ENCODE assay signal across 9 mouse cellular contexts in genomic region chr8:107205164-107205563, GRCm38 (mm10). TPM values are rescaled to one million over a fixed set of nuclear protein-coding genes. Genes with fewer than 3 reads are reported as not detected.
DNase-seq lines count a peak whose midpoint lies in the region; ATAC-seq and TF ChIP-seq lines count a peak whose summit lies in the region.
"Had no signal": no experiment of that assay in that cellular context is flagged by ENCODE, and none has a peak within 500 bp of the region (broad histone marks: within the 10 kb centered on the region; RNA-seq: fewer than 3 reads in every experiment).

No protein-coding gene starts in this region.

- H3K4me1 ChIP-seq in kidney, adult 2 months (ENCODE audit: control insufficient read depth, insufficient read depth, low read length) = peaks cover 5% of the 10 kb centered on the region; the same call in 1 of the 2 replicates
- peaks cover 22% of the 10 kb centered on the region for H3K4me1 ChIP-seq in kidney, embryonic 15.5 days

- H3K27ac ChIP-seq in kidney, adult 2 months (ENCODE audit: insufficient read depth, low read depth, low read length) = peak overlapping the region; percentile 90
- no peak overlapping the region for H3K27ac ChIP-seq in kidney, embryonic 15.5 days

- H3K4me2 ChIP-seq in kidney, embryonic 15.5 days = no peak overlapping the region

- TF ChIP-seq POLR2A in kidney, adult 2 months (IDR thresholded peaks at IDR 0.05; ENCODE audit: low read depth, low read length) = no peak

- H3K9me3 ChIP-seq in kidney, embryonic 15.5 days (replicated peaks) = no peaks in the 10 kb centered on the region
- H3K9me3 ChIP-seq: G1E had no signal

- peak; percentile 21 for DNase-seq in cerebellum, adult 11 months
- no peak for DNase-seq in cerebellum, adult 8-10 months
- DNase-seq in kidney, adult 2 months = no peak
- DNase-seq in right cerebral cortex, postnatal 10 days (ENCODE audit: low spot score in 2 of 2) = peak; percentile 40 to 46
- no peak for DNase-seq in right cerebral cortex, postnatal 25 days
- peak; percentile 35 for DNase-seq in testis, postnatal 14 days (ENCODE audit: low spot score)
- no peak for DNase-seq in adrenal gland, adult (ENCODE audit: inconsistent age in 2 of 2, low spot score in 1 of 2)

- no peak overlapping the region for H3K9ac ChIP-seq in kidney, embryonic 15.5 days

- WGBS in kidney, adult 2 months = 86% methylated on average over 9 of the region's 9 CpGs
- 88% methylated on average over 9 of the region's 9 CpGs for WGBS in kidney, embryonic 15.5 days

- no peaks in the 10 kb centered on the region for H3K27me3 ChIP-seq in kidney, adult 2 months (replicated peaks; ENCODE audit: control insufficient read depth, insufficient read depth, low read length)
- no peaks in the 10 kb centered on the region for H3K27me3 ChIP-seq in kidney, embryonic 15.5 days

- no peaks in the 10 kb centered on the region for H3K36me3 ChIP-seq in kidney, adult 2 months (ENCODE audit: control insufficient read depth, insufficient read depth, low read length)
- no peaks in the 10 kb centered on the region for H3K36me3 ChIP-seq in kidney, embryonic 15.5 days
- H3K36me3 ChIP-seq: G1E had no signal

- H3K4me3 ChIP-seq in kidney, adult 2 months (ENCODE audit: insufficient read depth, low read depth, low read length) = no peak overlapping the region
- H3K4me3 ChIP-seq in kidney, embryonic 15.5 days (replicated peaks) = no peak overlapping the region

- no peak for ATAC-seq in kidney, embryonic 15.5 days (replicated peaks; ENCODE audit: low FRiP score)

- TF ChIP-seq CTCF in kidney, adult 2 months (conservative IDR thresholded peaks at IDR 0.05; ENCODE audit: insufficient read depth, insufficient read length, low read depth, low read length) = no peak

RNA-seq across cellular contexts. Expression of gene Cyb5b, which starts 54.7 kb away (rescaled TPM):
- 186 and 203 TPM in 2 replicates for polyA plus RNA-seq in kidney, adult 2 months (2012; rRNA removed)
- polyA plus RNA-seq in kidney, embryonic 15.5 days (2015; fragmentation: Nextera tagmentation; extraction: Ambion mirVana) = 131 and 133 TPM in 2 replicates

Comparison
In these comparisons a context has a peak if more than half of its experiments do, and no peak if none do; other contexts are left out.
1. DNase-seq: peak in cerebellum, adult 11 months (single experiment), right cerebral cortex, postnatal 10 days (2 of 2) and testis, postnatal 14 days (single experiment); none in cerebellum, adult 8-10 months (single experiment), kidney, adult 2 months (single experiment), right cerebral cortex, postnatal 25 days (single experiment) and adrenal gland, adult (0 of 2).